Mouse (Mus musculus) liver, embryonic 15.5 days (tissue): ENCODE measurements around the gene Eme2. TPM values are rescaled to one million over a fixed set of nuclear protein-coding genes. Genes with fewer than 3 reads are reported as not detected.

ENCODE experiments used
- ATAC-seq: fragments of 200-750 bp; cut with Nextera tagmentation; 2 replicates; pipeline ENCODE4 v1.8.0; 2017; ENCODE audit warnings: moderate number of reproducible peaks, mild to moderate bottlenecking, moderate library complexity; ENCODE audit not compliant: insufficient read depth
- H3K27ac ChIP-seq: fragments of 300-500 bp; sonication (generic); replicated peaks from 2 replicates; pipeline ENCODE4 v1.5.1; 2015; ENCODE audit warnings: mild to moderate bottlenecking, inconsistent platforms
- H3K27me3 ChIP-seq: fragments of 300-500 bp; sonication (generic); 2 replicates; pipeline ENCODE4 v1.6.1; 2015; ENCODE audit warnings: mild to moderate bottlenecking, inconsistent platforms
- H3K36me3 ChIP-seq: fragments of 300-500 bp; sonication (generic); replicated peaks from 2 replicates; pipeline ENCODE4 v1.6.1; 2015; ENCODE audit warnings: moderate library complexity, mild to moderate bottlenecking, inconsistent platforms
- H3K4me1 ChIP-seq: fragments of 300-500 bp; sonication (generic); replicated peaks from 2 replicates; pipeline ENCODE4 v1.6.1; 2015; ENCODE audit warnings: inconsistent platforms
- H3K4me2 ChIP-seq: fragments of 300-500 bp; sonication (generic); 2 replicates; pipeline ENCODE4 v1.6.1; 2015; ENCODE audit warnings: moderate library complexity, mild to moderate bottlenecking, inconsistent platforms
- H3K4me3 ChIP-seq: fragments of 300-500 bp; sonication (generic); replicated peaks from 2 replicates; pipeline ENCODE4 v1.5.1; 2015; ENCODE audit warnings: mild to moderate bottlenecking, inconsistent platforms
- H3K9ac ChIP-seq: fragments of 300-500 bp; sonication (generic); 2 replicates; pipeline ENCODE4 v1.6.1; 2015; ENCODE audit warnings: moderate library complexity, mild to moderate bottlenecking, inconsistent platforms
- H3K9me3 ChIP-seq: fragments of 300-500 bp; sonication (generic); replicated peaks from 2 replicates; pipeline ENCODE4 v1.6.1; 2016; ENCODE audit warnings: inconsistent platforms
- WGBS: fragments of 180-500 bp; shearing (Covaris S2); methylation state at CpG from one replicate; pipeline ENCODE4 v1.1.7; 2015; ENCODE audit warnings: mixed read lengths; ENCODE audit not compliant: insufficient replicate concordance; 5-methylcytosine and 5-hydroxymethylcytosine counted together
- polyA plus RNA-seq: library from polyadenylated mRNA; unstranded; fragments of >200 nt; fragmentation: Nextera tagmentation; extraction: Ambion mirVana; gene quantifications from 2 replicates; pipeline ENCODE4 v1.2.1, GENCODE M21; 2015

The Eme2 gene
- polyA plus RNA-seq, 1 experiment from 2014 or later = 11.5 TPM

- under 1% methylated on average over 20 of the region's 20 CpGs for WGBS
- H3K9me3 ChIP-seq = no peaks in the 10 kb centered on the region
- peak overlapping the region; percentile 78 for H3K4me2 ChIP-seq
- peak overlapping the region; percentile 89 for H3K9ac ChIP-seq
- no peak for ATAC-seq
- peak overlapping the region; percentile 95 for H3K4me3 ChIP-seq
- H3K4me1 ChIP-seq = peaks cover 45% of the 10 kb centered on the region
- H3K36me3 ChIP-seq = peaks cover 40% of the 10 kb centered on the region
- peak overlapping the region; percentile 100 for H3K27ac ChIP-seq
- no peaks in the 10 kb centered on the region for H3K27me3 ChIP-seq
These were observed 44.1 kb downstream of the Eme2 start for GRCm38 (mm10) chr17:24850773-24851127.

- peak within 1 kb of the TSS; percentile 95 for H3K4me3 ChIP-seq
- H3K9ac ChIP-seq = peak within 1 kb of the TSS; percentile 93
- ATAC-seq = peak; percentile 91
- under 1% methylated on average over 58 of the region's 58 CpGs for WGBS
- H3K9me3 ChIP-seq = no peaks in the 10 kb centered on the region
- peak within 1 kb of the TSS; percentile 78 for H3K4me2 ChIP-seq
- H3K27me3 ChIP-seq = no peaks in the 10 kb centered on the region
- peaks cover 45% of the 10 kb centered on the region for H3K4me1 ChIP-seq
- H3K36me3 ChIP-seq = peaks cover 35% of the 10 kb centered on the region
- peak within 1 kb of the TSS; percentile 100 for H3K27ac ChIP-seq
These were observed 44.7 kb downstream of the Eme2 start, which contains the start of gene Fahd1 for GRCm38 (mm10) chr17:24850065-24850772. TSS of gene Fahd1 (minus strand) at chr17:24850364.

GRCm38 (mm10) chr17:24849733-24850064 lies 45.2 kb downstream of the Eme2 start:
- Histone ChIP-seq H3K4me3 (peak overlapping the region; percentile 95), H3K4me1 (peaks cover 48% of the 10 kb centered on the region), H3K36me3 (peaks cover 29% of the 10 kb centered on the region), H3K4me2 (peak overlapping the region; percentile 78), H3K9me3 (no peaks in the 10 kb centered on the region), H3K27me3 (no peaks in the 10 kb centered on the region), H3K9ac (peak overlapping the region; percentile 93), H3K27ac (peak overlapping the region; percentile 100)
- ATAC-seq = peak; percentile 34
- WGBS = under 1% methylated on average over 21 of the region's 21 CpGs

DNA sequence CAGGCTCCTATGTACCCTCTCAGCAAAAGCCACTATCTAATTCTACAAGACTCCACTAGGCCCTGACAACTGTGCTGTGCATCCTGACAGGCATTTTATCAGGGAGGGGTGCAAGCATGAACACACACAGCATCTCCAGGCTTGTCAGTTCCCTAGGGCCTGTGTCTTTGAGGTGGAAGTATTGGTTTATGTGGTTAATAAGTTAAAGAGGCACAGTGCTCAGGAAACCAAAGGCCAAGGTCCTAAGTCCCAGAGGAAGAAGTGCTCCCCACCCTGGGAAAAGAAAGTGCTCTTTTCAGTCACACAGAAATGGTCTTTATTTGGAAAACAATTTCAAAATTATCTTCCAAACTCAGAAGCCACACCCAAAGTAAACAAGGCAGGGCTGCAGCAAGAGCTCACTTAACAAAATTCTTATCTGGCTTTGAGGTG lies 46.3 kb downstream of the Eme2 start:
- ATAC-seq = peak; percentile 41
- H3K27me3 ChIP-seq = no peaks in the 10 kb centered on the region
- H3K4me3 ChIP-seq = peak overlapping the region; percentile 95
- peaks cover 49% of the 10 kb centered on the region for H3K4me1 ChIP-seq
- H3K4me2 ChIP-seq = peak overlapping the region; percentile 78
- peak overlapping the region; percentile 93 for H3K9ac ChIP-seq
- peak overlapping the region; percentile 100 for H3K27ac ChIP-seq
- H3K9me3 ChIP-seq = no peaks in the 10 kb centered on the region
- H3K36me3 ChIP-seq = peaks cover 18% of the 10 kb centered on the region

DNA sequence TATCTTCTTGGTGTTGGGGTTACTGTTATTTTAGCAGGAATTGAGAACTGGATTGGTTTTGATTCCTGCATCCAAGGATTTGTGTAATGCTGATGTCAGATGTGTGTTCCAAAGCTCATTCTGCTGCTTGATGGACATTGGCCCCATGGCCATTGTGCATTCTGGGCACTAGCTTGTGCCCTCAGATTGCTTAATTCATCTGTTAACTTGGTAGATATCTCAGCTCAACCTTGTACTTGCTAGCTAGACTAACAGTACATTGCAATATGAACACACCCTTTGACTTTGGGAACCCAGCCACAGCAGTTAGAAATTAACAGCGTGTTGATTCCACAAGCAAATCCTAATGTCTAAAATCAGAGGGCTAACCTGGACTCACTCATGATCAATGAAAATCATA lies 47.5 kb downstream of the Eme2 start:
- peak overlapping the region; percentile 33 for H3K9ac ChIP-seq
- H3K9me3 ChIP-seq = no peaks in the 10 kb centered on the region
- H3K27ac ChIP-seq = peak overlapping the region; percentile 87
- peaks cover 6% of the 10 kb centered on the region for H3K36me3 ChIP-seq
- no peaks in the 10 kb centered on the region for H3K27me3 ChIP-seq
- peak overlapping the region; percentile 51 for H3K4me3 ChIP-seq
- peak overlapping the region; percentile 71 for H3K4me2 ChIP-seq
- peaks cover 45% of the 10 kb centered on the region for H3K4me1 ChIP-seq
- 80% methylated on average over 1 of the region's 1 CpGs for WGBS
- ATAC-seq = no peak

DNA sequence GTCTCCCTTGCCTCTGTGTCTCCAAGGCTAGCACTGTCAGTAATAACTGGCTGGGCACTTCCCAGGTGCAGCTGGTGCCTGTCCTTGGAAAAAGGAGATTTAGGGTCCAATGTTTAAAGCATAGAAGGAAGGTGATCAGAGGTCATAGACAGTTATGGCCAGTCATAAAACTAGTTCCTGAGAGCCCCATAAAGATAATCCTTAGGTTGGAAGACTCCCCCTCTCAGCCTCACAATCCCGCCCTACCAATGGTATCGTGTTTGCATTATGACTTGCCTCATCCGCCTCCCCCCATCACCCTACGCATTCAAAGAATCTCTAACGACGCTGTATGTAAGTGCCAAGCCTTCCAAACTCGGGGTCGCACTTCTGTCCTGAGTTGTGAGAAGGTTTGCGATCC lies 50.4 kb downstream of the Eme2 start:
- Histone ChIP-seq H3K27me3 (peaks cover 15% of the 10 kb centered on the region; the same call in 1 of the 2 replicates), H3K4me2 (no peak overlapping the region), H3K4me3 (no peak overlapping the region), H3K27ac (no peak overlapping the region), H3K4me1 (peaks cover 36% of the 10 kb centered on the region), H3K9me3 (no peaks in the 10 kb centered on the region), H3K9ac (no peak overlapping the region), H3K36me3 (peaks cover 5% of the 10 kb centered on the region; the same call in 1 of the 2 replicates)
- ATAC-seq = no peak
- WGBS = 60% methylated on average over 9 of the region's 9 CpGs

GRCm38 (mm10) chr17:24842631-24843030 lies 52.3 kb downstream of the Eme2 start:
- Histone ChIP-seq H3K36me3 (peaks cover 5% of the 10 kb centered on the region; the same call in 1 of the 2 replicates), H3K4me2 (no peak overlapping the region), H3K27me3 (peaks cover 19% of the 10 kb centered on the region; the same call in 1 of the 2 replicates), H3K4me1 (peaks cover 30% of the 10 kb centered on the region), H3K4me3 (no peak overlapping the region), H3K9ac (no peak overlapping the region), H3K9me3 (no peaks in the 10 kb centered on the region), H3K27ac (no peak overlapping the region)
- no peak for ATAC-seq
- 41% methylated on average over 2 of the region's 2 CpGs for WGBS

- 55% methylated on average over 4 of the region's 4 CpGs for WGBS
- H3K4me3 ChIP-seq = no peak overlapping the region
- H3K9ac ChIP-seq = no peak overlapping the region
- no peak overlapping the region for H3K4me2 ChIP-seq
- H3K4me1 ChIP-seq = peaks cover 17% of the 10 kb centered on the region; the same call in 1 of the 2 replicates
- ATAC-seq = peak; percentile 40; the same call in 1 of the 2 replicates
- H3K27me3 ChIP-seq = peaks cover 31% of the 10 kb centered on the region; the same call in 1 of the 2 replicates
- no peaks in the 10 kb centered on the region for H3K9me3 ChIP-seq
- H3K36me3 ChIP-seq = no peaks in the 10 kb centered on the region
- no peak overlapping the region for H3K27ac ChIP-seq
These were observed 53.8 kb downstream of the Eme2 start for GRCm38 (mm10) chr17:24841133-24841532.

DNA sequence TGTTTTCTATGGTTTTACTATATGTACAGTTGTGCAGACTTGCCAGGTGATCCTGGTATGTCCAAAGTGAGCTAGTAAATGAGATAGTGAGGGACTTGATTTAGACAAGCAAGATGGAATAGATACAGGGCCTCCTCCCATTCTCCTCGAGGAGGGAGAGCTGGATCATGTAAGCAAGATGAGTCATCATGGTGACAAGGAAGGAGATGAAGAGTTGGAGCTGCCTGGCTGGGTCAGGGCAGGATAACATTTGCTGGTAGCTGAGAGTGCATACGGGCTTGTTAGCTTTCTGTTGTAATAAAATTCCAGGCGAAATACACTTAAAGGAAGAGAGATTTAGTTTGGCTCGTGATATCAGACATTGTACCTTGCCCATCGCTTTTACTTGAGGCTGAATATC lies 54.5 kb downstream of the Eme2 start:
- WGBS = 43% methylated on average over 5 of the region's 5 CpGs
- Histone ChIP-seq H3K9me3 (no peaks in the 10 kb centered on the region), H3K4me3 (no peak overlapping the region), H3K27me3 (peaks cover 37% of the 10 kb centered on the region), H3K4me1 (peaks cover 14% of the 10 kb centered on the region; the same call in 1 of the 2 replicates), H3K36me3 (no peaks in the 10 kb centered on the region), H3K27ac (no peak overlapping the region), H3K9ac (no peak overlapping the region), H3K4me2 (no peak overlapping the region)
- no peak for ATAC-seq

GRCm38 (mm10) chr17:24839842-24840241 lies 55.0 kb downstream of the Eme2 start, which contains the start of gene Hagh:
TSS of gene Hagh (plus strand) at chr17:24840143.
- H3K27me3 ChIP-seq = peaks cover 39% of the 10 kb centered on the region
- WGBS = 61% methylated on average over 8 of the region's 8 CpGs
- H3K36me3 ChIP-seq = no peaks in the 10 kb centered on the region
- H3K4me2 ChIP-seq = no peak within 1 kb of the TSS
- no peak for ATAC-seq
- H3K9me3 ChIP-seq = no peaks in the 10 kb centered on the region
- H3K27ac ChIP-seq = no peak within 1 kb of the TSS
- H3K4me3 ChIP-seq = no peak within 1 kb of the TSS
- no peak within 1 kb of the TSS for H3K9ac ChIP-seq
- peaks cover 10% of the 10 kb centered on the region; the same call in 1 of the 2 replicates for H3K4me1 ChIP-seq
